ENCODE assay signal across 20 mouse cellular contexts in the genomic region with DNA sequence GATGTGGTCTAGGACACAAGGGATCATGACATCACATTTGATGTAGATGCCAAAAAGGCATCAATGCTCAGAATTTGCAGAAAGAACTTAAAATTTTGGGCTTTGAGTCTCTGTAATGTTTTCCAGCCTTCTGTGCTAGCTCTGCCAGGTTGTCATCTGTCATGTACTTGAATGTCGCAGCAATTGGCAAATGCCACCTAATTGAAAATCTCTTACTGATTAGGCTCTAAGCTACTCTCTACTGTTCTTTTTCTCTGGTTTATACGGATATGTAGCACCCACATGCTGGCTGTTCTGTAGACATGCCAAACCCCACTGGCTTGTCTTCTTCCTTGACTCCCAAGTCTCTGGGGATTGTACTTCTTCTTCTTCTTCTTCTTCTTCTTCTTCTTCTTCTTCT.
A peak's percentile ranks its signal among the peaks of the same experiment; 100 is the strongest.
DNase-seq lines count a peak whose midpoint lies in the region.
"Had no signal": no experiment of that assay in that cellular context is flagged by ENCODE, and none has a peak within 500 bp of the region (broad histone marks: within the 10 kb centered on the region; RNA-seq: fewer than 3 reads in every experiment).

No protein-coding gene starts in this region.

- DNase-seq in layer of hippocampus, adult 11-12 months (ENCODE audit: low spot score): peak; percentile 30
- no peak for DNase-seq in layer of hippocampus, postnatal 25 days (ENCODE audit: extremely low spot score in 1 of 2, low spot score in 1 of 2)
- DNase-seq in layer of hippocampus, adult 18-20 months (ENCODE audit: low spot score in 2 of 2): peak; percentile 20 to 71
- peak; percentile 6 for DNase-seq in layer of hippocampus, adult 9-10 months (ENCODE audit: low spot score)
- DNase-seq in layer of hippocampus, postnatal 36 days: peak; percentile 5 to 12
- no peak for DNase-seq in ovary, adult 18-20 months (ENCODE audit: low spot score)
- no peak for DNase-seq in thymus, postnatal 4 days
- DNase-seq in spleen, postnatal 36 days (ENCODE audit: low spot score in 2 of 2): no peak
- DNase-seq: adrenal gland, adult 2 months; adrenal gland, postnatal 14 days; cerebellum, adult 11-12 months; cerebellum, adult 8-10 months; cerebellum, postnatal 10 days; cerebellum, postnatal 36 days; embryo, embryonic 11 days; gastrocnemius, postnatal 10 days; gastrocnemius, postnatal 36 days; heart, adult 2 months; heart, postnatal 14 days; heart, postnatal 4 days had no signal

Comparison
In these comparisons a context has a peak if more than half of its experiments do, and no peak if none do; other contexts are left out.
1. DNase-seq: peak in layer of hippocampus, adult 11-12 months (single experiment), layer of hippocampus, adult 18-20 months (2 of 2), layer of hippocampus, adult 9-10 months (single experiment) and layer of hippocampus, postnatal 36 days (2 of 2); none in layer of hippocampus, postnatal 25 days (0 of 2), ovary, adult 18-20 months (single experiment), thymus, postnatal 4 days (single experiment) and spleen, postnatal 36 days (0 of 2).